Mouse (Mus musculus) small intestine, adult 2 months (tissue): ENCODE results near the gene E2f2. TPM values are rescaled to one million over a fixed set of nuclear protein-coding genes. Genes with fewer than 3 reads are reported as not detected.

Experiments
- H3K27ac ChIP-seq: fragments of 200-500 bp; 2 replicates; pipeline ENCODE4 v1.5.1; 2012; ENCODE audit warnings: low read depth, low read length, control low read depth, inconsistent platforms; ENCODE audit not compliant: insufficient read depth
- H3K27me3 ChIP-seq: fragments of 200-500 bp; 2 replicates; pipeline ENCODE4 v1.6.1; 2012; ENCODE audit warnings: mild to moderate bottlenecking, moderate library complexity, low read length, inconsistent platforms; ENCODE audit not compliant: control insufficient read depth, insufficient read depth
- H3K36me3 ChIP-seq: fragments of 200-500 bp; 2 replicates; pipeline ENCODE4 v1.6.1; 2012; ENCODE audit warnings: mild to moderate bottlenecking, low read length, control low read depth, inconsistent platforms; ENCODE audit not compliant: control insufficient read depth, insufficient read depth
- H3K4me1 ChIP-seq: fragments of 200-500 bp; 2 replicates; pipeline ENCODE4 v1.6.1; 2012; ENCODE audit warnings: low read length, inconsistent platforms, mixed read lengths; ENCODE audit not compliant: control insufficient read depth, insufficient read depth, insufficient read length
- H3K4me3 ChIP-seq: fragments of 200-500 bp; 2 replicates; pipeline ENCODE4 v1.5.1; 2012; ENCODE audit warnings: low read depth, mild to moderate bottlenecking, control low read depth, inconsistent platforms, low read length, moderate library complexity
- CTCF ChIP-seq: fragments of 200-500 bp; IDR thresholded peaks from 2 replicates; pipeline ENCODE4 v1.5.1; 2012; ENCODE audit warnings: low read depth, mild to moderate bottlenecking, control low read depth, inconsistent platforms, low read length, moderate library complexity, mixed read lengths; ENCODE audit not compliant: insufficient replicate concordance, insufficient read length; ENCODE audit errors: extremely low read depth
- POLR2A ChIP-seq: fragments of 200-500 bp; IDR thresholded peaks from 2 replicates; pipeline ENCODE4 v1.6.1; 2012; ENCODE audit warnings: low read depth, mild to moderate bottlenecking, control low read depth, inconsistent platforms, low read length, moderate library complexity
- WGBS: fragments of 180-500 bp; shearing (Covaris S2); methylation state at CpG from one replicate; pipeline ENCODE4 v1.1.7; 2018; 5-methylcytosine and 5-hydroxymethylcytosine counted together
- polyA plus RNA-seq: library from polyadenylated mRNA; depleted of rRNA; stranded (reverse); fragments of >200 nt; gene quantifications from 2 replicates; pipeline ENCODE4 v1.2.3, GENCODE M21; 2012

Gene E2f2
- polyA plus RNA-seq, 1 experiment = 11.5 TPM

DNA sequence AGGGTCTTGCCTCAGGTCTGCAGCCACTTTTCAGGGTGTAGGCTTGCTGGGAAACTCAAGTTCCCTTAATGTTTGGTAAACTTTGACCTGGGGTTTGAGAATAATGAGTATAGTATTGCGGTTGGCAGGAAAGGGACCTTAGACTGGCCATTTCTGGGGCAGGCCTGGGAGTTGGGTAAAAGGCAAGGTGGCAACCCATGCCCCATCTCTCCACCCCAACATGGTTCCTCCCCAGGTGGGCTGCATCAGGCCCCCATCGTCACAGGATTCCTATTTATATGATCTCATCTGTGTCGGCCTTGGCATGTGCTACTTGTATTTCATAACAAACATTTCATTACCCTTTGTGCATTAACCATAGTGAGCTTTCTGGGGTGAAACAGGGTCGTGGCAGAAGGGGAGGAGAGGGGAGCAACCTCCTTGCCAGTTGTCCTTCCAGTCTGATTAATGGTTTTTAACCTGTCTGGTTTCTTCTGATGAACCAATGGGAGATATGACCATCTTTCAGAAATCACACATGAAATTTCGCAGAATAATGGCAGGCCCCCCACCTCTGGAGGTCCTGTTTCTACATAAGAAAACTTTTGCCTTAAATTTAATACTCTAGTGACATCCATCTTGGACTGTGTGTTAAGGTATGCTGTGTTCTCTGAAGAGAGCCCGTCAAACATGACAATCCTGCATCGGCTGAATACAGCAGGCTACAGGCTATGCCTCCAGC is 26.0 kb upstream of the E2f2 start:
- WGBS = 29% methylated on average over 7 of the region's 7 CpGs
- H3K27ac ChIP-seq = peak overlapping the region; percentile 98

DNA sequence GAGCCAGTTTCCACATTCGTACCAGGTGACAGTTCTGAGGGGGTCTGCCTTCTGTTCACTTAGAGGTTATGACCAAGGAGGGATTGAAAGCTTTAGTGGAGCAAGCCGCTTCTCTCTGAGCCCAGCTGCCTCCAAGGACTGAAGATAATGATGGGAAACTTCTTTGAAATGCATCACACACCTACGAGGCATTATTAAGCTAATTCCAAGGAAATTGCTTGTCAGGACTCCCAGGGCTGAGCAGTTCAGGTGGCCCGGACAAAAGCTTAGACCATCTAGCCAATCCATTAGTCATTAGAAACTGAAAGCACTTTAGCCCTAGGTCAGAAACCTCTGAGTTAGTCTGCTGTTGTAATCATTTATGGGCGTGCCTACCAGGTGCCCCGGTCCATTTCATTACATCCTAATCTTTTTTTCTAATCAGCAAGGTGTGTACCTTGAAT is 25.5 kb upstream of the E2f2 start:
- peaks cover 23% of the 10 kb centered on the region for H3K4me1 ChIP-seq
- peaks cover 10% of the 10 kb centered on the region for H3K36me3 ChIP-seq
- WGBS = 14% methylated on average over 6 of the region's 6 CpGs
- peak overlapping the region; percentile 98 for H3K27ac ChIP-seq
- no peaks in the 10 kb centered on the region for H3K27me3 ChIP-seq
- H3K4me3 ChIP-seq = peak overlapping the region; percentile 23; the same call in 1 of the 2 replicates
- TF ChIP-seq POLR2A (no peak; the same call in 1 of the 2 replicates), CTCF (no peak)

More for the DNA sequence above, 26.0 kb upstream of the E2f2 start:
- Histone ChIP-seq H3K4me3 (peak overlapping the region; percentile 77), H3K27me3 (no peaks in the 10 kb centered on the region), H3K4me1 (peaks cover 25% of the 10 kb centered on the region), H3K36me3 (peaks cover 10% of the 10 kb centered on the region)
- 0 out of 2 replicates have a peak, but pooled peaks have one; percentile 32 for TF ChIP-seq POLR2A
- TF ChIP-seq CTCF = no peak

DNA sequence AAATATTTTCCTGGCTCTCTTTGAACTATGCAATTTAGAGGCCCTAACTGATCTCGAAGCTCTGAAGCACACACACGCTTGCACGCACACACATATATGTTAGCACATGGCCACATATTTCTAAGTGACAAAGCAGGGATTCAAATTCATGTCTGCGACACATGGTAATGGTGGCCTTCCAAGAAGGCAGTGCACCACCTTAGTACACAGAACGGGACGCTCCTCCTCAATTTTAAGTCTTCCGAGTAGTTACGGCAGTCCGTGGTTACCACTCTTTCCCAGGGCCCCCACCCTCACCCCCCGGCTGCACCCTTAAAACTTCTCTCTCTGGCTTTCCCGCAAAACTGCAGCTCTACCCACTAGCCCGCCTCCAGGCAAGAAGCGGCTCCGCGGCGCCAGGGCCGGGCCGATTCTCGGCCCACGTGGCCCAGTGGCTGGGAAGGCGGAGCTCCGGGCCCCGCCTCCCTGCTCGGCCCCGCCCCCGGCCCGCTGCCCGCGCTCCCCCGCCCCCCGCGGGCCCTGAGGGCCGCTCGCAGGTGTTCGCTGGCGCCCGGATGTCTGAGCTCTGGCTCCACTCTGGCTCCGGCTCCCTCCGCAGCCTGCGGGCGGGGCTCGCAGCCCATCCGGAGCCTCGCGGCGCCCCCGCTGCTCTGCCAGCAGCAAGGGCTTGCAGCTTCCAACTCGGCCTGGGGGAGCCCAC is 24.6 kb upstream of the E2f2 start:
- Histone ChIP-seq H3K27ac (peak overlapping the region; percentile 98), H3K36me3 (peaks cover 10% of the 10 kb centered on the region), H3K4me3 (peak overlapping the region; percentile 67), H3K4me1 (peaks cover 20% of the 10 kb centered on the region), H3K27me3 (no peaks in the 10 kb centered on the region)
- 2% methylated on average over 46 of the region's 48 CpGs for WGBS
- TF ChIP-seq CTCF = no peak
- TF ChIP-seq POLR2A = peak; percentile 82

- H3K36me3 ChIP-seq = peaks cover 10% of the 10 kb centered on the region
- no peaks in the 10 kb centered on the region for H3K27me3 ChIP-seq
- H3K27ac ChIP-seq = peak overlapping the region; percentile 91
- 11% methylated on average over 31 of the region's 31 CpGs for WGBS
- no peak; the same call in 1 of the 2 replicates for TF ChIP-seq POLR2A
- no peak for TF ChIP-seq CTCF
- peak overlapping the region; percentile 67 for H3K4me3 ChIP-seq
- peaks cover 18% of the 10 kb centered on the region for H3K4me1 ChIP-seq
Measured at GRCm38 (mm10) chr4:136148342-136149044, 23.7 kb upstream of the E2f2 start.

DNA sequence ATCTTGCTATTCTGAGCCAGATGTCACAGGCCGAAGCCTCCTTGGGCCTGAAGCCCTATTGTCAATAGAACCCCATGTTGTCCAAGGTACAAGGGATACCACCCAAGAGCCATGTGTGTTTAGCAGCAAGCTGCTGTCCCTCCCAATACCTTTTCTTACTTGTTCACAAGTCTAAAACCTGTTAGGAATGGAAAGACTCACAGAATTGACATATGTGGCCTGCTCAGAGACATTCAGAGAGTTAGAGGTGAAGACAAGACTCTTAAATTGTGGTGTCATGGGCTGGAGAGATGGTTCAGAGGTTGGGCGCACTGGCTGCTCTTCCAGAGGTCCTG is 23.2 kb upstream of the E2f2 start:
- Histone ChIP-seq H3K27ac (peak overlapping the region; percentile 91), H3K4me3 (no peak overlapping the region)
- WGBS = 93% methylated on average over 2 of the region's 2 CpGs

DNA sequence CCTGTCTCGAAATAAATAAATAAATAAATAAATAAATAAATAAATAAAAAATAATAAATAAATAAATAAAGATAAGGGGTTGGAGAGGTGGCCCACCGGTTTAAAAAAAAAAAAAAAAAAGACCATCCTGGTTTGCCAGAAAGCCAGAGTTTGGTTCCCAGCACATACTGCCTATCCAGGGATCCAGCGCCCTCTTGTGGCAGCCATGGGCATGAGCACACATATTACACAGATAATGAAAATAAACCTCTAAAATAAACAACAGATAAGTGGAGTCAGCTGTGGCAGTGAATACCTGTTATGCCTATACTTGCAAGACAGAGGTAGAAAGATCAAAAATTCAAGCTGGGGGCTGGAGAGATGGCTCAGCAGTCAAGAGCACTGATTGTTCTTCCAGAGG is 22.5 kb upstream of the E2f2 start:
- WGBS = 43% methylated on average over 3 of the region's 3 CpGs
- no peak for TF ChIP-seq POLR2A
- peak; percentile 91; the same call in 1 of the 2 replicates for TF ChIP-seq CTCF
- H3K4me1 ChIP-seq = peaks cover 18% of the 10 kb centered on the region

More for the DNA sequence above, 23.2 kb upstream of the E2f2 start:
- no peaks in the 10 kb centered on the region for H3K27me3 ChIP-seq
- peaks cover 18% of the 10 kb centered on the region for H3K4me1 ChIP-seq
- no peak for TF ChIP-seq POLR2A
- no peak for TF ChIP-seq CTCF
- peaks cover 10% of the 10 kb centered on the region for H3K36me3 ChIP-seq

GRCm38 (mm10) chr4:136150596-136150995 is 21.6 kb upstream of the E2f2 start:
- Histone ChIP-seq H3K4me1 (peaks cover 18% of the 10 kb centered on the region), H3K4me3 (no peak overlapping the region), H3K27ac (no peak overlapping the region), H3K36me3 (peaks cover 2% of the 10 kb centered on the region), H3K27me3 (no peaks in the 10 kb centered on the region)
- 88% methylated on average over 4 of the region's 4 CpGs for WGBS
- no peak for TF ChIP-seq CTCF
- TF ChIP-seq POLR2A = no peak

More for the DNA sequence above, 22.5 kb upstream of the E2f2 start:
- Histone ChIP-seq H3K4me3 (no peak overlapping the region), H3K36me3 (peaks cover 10% of the 10 kb centered on the region), H3K27ac (no peak overlapping the region), H3K27me3 (no peaks in the 10 kb centered on the region)
